Mouse (Mus musculus) common myeloid progenitor, adult 5-6 weeks (primary cell): Measurements from ENCODE around the gene Nol6. TPM values are rescaled to one million over a fixed set of nuclear protein-coding genes. Genes with fewer than 3 reads are reported as not detected.
A peak's percentile ranks its signal among the peaks of the same experiment; 100 is the strongest.

Experiments used
- ATAC-seq: replicated peaks from 2 replicates; pipeline ENCODE4 v1.8.0; 2016; ENCODE audit warnings: low read depth, mild to moderate bottlenecking, moderate TSS enrichment, inconsistent platforms; ENCODE audit not compliant: poor library complexity, severe bottlenecking
- total RNA-seq: library from RNA; stranded (forward); fragments of 200-1000, 187-1606 nt; gene quantifications from 2 replicates; pipeline ENCODE4 v1.2.3, GENCODE M21; 2017

The Nol6 gene
- total RNA-seq, 1 experiment from 2014 or later, result 33.3 TPM

DNA sequence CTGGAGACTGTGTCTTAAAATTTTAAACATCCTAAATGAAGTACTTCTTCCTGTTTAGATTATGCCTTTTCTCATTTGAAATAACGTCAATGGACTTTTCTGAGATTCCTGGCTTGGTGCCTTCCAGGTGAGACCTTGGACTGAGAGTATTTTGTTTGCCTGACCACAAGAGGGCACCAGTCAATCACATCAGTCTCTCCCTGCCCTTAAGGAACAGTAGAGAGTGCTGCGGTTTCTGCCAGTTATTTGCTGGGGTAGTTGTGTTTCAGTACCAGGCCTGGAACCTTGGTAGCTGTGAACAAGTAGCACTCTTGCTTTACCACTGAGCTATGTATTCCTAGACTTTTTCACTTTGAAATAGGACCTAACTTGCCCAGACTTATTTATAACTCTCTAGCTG, 5.2 kb upstream of the Nol6 start:
- ATAC-seq, result peak; percentile 84

DNA sequence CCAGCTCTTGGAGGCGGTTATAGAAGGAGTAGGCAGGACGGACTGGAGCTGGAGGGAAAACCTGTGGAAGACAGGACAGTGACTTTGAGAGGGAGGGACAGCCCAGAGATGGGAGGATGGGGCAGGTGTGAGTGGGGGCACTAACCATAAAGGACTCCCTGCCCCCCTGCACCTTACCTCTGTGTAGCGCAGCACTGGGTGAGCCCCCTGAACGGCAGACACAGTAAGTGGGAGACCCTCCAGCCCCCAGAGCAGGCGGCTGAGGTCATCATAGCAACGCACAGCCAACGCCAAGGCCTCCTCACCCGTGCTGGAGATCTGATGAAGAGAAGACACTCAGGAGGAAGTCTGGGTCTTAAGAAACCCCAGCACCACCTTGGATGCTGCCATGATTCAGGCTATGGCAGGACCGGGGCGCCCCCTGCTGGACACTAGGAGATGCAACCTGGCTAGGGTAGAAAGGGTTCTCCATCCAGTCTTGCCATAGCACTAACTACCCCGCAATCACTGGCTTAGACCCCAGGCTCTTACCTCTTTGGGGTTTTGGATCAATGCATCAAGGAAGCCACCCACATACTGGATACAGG, 5.5 kb downstream of the Nol6 start:
- ATAC-seq, result peak; percentile 53

DNA sequence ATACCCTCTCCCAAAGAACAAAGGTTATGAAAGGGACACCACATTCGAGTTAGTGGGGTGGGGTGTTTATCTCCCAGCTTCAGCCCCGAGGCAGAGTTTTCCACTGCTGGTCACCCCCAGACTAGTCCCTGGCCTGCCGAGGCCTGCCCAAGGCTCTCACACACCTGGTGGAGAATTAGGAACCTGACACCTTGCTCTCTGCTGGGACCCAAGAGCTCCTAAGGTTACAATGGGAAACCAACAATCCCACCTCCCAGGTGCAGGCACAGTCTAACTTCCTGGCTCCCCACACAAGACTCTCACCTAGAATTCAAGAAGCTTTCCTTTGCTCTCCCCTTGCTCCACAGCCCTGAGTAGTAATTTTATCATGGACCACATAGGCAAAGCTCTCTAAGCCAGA, 7.4 kb downstream of the Nol6 start:
- ATAC-seq, result no peak

DNA sequence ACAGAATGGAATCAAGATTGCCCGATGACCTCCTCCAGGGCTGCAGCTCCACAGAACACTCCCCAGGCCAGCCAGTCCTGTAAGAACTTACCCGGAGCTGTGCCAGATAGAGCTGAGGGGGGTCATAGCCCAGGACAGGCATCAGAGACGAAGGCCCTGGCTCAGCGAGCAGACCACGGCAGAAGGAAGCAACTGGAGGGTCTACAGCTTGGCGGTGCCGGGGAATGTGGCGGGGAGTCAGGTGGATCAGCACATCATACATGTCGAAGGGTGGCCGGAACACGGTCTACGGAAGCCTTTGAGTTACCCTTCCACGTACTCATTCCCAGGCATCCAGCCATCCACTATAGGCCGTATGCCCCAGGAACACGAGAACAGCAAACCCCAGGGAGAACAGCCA, 8.5 kb downstream of the Nol6 start:
- ATAC-seq, result no peak

DNA sequence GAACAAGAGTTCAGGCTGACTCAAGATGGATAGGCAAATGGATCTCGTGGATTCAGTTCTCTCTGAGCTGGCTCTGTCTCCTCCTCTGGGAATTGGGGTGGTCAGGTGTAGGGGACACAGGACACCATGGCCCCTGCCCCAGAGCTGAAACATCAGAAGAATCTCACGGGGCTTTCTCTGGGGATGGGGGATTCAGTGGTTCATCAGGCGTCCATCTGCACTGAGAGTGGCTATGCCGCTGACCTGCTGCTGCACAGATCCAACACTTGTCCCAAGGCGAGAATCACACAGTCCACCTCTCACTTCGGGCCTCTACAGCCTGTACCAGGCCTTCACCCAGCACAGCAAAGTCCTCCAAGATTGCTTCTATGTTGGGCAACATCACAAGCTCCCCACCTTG, 9.2 kb downstream of the Nol6 start:
- no peak for ATAC-seq

DNA sequence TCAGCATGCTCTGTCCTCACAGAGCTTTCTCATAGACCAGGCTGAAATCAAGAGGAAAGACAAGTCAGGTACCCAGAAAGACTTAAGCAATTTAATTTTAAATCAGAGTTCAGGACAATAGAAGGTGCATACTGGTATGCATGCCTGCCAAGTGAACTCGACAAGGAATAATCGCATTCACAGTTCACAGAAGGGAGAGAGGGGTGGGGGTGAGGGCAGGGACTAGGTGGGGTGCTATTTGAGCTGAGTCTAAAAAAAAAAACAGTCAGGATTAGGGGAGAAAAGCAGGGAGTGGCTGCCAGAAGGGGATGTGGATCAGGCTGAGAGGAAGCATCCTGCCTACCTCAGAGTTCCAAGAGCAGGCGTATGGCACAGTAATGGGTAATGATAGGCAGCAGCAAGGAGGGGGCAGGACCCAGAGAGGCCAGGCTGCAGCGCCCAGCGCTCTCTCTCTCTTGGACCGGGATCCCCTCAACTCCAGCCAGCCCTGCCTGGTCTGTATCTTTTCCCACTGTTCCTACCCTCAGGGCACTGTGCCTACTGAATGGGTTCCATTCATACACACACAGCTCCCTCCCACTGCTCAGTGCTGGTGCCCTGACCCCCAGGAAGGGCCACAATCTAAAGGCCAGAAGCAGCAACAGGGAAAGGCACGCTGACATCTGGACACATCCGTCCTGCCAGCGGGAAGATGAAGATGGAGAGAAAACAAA, 9.7 kb downstream of the Nol6 start:
- no peak for ATAC-seq

DNA sequence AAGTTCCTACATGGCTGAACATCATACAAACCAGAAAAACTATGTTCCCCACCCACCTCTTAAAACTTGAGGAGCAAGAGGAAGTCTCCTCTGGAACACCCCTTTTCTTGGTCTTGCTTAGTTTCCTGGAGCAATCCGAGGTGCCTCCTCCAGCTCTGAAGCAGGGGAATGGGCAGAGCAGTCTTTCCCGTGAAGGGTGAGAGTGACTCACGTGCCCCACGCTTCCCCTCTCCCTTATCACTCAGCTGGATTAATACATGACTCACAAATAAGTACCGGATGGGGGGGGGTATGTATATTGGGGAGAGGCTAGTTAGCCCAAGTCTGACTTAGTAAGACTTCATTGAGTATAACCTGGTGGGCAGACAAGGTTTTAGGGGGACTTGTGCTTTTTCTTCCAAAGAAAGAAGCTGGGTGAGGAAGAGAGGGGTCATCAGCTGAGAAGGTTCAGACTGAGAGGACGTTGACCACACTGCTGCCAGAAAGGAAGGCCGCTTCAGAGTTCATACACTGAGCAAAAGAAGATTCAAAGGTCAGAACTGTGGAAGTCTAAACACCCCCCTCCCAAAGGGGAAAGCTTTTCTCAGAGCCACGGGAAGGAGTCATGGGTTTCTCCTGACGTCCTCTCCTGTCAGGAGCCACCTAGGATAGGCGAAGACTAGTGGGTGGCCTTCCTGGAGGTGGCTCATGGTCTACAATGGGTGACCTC, 15.4 kb downstream of the Nol6 start:
- ATAC-seq, result no peak

DNA sequence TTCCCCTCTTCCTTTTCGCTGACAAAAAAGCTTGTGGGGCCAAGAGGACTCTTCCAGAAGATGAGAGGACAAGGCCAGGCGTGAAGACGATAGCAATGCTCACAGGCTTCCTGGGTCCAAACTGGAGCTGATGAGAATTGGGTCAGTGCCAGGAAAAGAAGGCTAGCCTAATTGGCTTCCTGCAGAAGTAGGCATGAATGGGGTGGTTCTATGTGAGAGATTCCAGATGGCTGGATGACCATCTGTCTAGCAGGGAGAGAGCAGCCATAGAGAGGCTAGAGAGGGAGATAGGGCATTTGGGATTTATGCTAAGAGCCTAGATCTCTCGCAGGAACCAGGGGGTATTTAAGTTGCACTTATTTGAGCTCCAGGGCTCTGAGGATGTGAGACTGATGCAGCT, 16.8 kb downstream of the Nol6 start:
- ATAC-seq, result no peak

DNA sequence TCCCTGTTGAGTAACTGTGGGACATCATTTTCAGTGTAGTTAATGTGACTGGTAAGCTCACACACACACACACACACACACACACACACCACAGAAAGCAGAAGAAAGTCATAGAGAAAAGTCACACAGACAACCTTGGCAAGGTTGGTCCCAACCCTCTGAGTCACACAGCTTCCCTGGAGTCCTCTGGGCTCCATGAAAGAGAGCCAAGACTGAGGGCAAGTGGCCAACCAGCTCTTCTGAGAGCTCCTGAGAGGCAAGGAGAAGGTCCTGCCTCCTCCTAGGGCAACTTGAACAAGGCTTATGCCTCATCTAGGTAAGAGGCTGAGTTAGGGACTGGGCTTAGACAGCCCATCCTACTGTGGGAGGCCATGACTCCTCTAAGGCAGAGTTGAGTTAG, 21.4 kb downstream of the Nol6 start:
- ATAC-seq, result no peak

DNA sequence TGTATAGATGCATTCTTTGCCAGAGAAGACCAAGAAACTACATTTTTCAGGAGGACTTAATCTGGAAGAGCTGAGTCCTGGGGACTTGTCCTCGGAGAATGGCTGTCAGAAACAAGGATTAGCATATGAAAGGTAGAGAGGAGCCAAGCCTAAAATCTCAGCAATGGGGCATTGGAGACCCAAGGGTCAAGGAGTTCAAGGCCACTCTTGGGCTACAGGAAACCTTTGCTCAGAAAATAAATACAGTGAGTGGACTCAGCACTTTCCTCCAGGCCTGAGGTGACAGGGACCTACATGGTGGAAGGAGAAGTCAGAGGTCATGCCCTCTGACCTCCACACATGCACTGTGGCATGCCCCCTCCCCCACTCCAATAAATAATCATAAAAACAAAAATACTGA, 23.3 kb downstream of the Nol6 start:
- no peak for ATAC-seq

DNA sequence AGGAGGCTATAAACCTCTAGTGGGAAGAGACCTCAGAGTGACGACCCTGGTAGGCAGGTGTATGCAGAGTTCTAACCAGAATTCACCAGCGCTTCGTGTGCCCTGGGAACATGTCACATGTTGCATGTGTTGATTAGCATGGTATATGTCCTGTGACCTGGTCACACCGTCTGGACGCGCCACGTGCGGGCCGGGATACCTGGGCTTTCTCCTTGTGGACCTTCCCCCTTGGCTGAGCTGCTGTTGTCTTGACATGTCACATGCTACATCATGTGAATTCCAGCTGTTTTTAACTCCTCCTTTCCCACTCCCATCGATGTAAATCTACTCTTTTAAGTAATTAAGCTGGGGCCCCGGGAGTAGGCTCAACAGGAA, 25.7 kb downstream of the Nol6 start:
- no peak for ATAC-seq

DNA sequence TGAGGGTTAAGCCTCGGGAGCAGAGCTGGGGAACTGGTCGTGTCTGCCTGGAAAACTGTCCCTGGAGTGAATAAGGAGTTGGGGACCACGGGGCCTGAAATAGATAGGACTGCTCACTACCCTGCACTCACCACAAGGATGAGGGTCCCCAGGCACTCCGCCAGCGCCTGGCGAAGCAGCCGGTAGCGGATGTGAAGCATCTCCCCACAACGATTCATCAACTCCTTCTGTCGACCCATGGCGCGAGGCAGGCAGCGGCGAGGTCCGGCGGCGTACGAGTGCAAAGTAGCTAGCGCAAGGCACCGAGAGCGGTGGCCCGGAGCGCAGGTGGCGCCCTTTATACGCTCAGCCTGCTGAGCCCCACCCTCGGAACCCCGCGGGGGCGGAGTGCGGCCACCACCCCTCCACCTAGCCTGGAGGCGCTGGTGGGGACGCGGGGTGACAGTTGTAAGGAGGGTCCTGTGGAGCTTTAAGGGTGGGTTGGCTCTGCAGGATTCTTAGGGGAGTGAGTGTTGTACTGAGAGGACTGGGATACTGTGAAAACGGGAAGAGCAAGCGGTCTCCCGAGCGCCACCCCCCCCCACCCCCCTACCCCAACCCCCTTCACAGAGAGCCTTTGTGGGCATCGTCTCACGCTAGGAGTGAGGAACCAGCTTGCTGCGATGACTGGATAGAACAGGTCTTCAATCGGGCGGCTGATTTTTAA, 26.2 kb downstream of the Nol6 start, which contains the start of gene Aqp3:
Gene Aqp3 (minus strand): TSS at position 313 of the 706 bp plus-strand sequence.
- peak; percentile 73 for ATAC-seq

DNA sequence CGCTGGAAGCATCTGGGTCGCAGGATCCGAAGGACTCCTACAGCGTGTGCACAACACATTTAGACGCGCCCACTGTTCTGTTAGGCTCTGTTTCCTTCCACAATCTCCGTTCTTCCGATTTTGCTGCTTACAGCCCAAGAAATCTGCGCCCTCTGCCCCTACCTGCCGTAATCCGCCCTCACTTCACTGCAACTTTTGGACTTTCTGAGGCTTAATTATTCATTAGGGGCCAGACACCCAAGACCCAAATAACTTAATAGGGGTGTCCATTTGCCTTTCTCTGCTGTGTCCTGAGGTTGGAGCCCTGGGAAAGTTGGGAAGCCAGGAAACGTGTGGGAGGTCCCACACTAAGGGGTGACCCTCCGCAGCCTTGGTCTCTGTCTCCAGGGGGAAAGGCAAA, 26.9 kb downstream of the Nol6 start:
- ATAC-seq, result no peak

DNA sequence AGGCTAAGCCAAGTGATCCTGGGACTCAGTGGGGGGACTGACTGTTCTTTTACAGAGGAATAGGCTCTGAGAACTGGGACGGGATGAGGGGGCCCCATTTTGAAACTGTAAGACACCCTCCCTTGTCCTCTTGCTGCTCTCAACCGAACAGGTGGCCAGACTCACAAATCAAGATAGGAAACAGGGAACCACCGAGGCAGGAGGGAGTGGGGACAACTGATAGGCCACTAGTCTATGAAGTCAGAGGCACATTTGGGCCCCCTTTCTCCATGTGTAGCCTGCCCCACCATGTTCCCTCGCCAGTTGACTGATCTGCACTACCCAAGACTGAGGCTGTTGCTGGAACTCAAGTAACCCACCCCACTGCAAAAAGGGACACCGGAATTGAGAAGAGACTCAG, 27.5 kb downstream of the Nol6 start:
- ATAC-seq, result no peak

DNA sequence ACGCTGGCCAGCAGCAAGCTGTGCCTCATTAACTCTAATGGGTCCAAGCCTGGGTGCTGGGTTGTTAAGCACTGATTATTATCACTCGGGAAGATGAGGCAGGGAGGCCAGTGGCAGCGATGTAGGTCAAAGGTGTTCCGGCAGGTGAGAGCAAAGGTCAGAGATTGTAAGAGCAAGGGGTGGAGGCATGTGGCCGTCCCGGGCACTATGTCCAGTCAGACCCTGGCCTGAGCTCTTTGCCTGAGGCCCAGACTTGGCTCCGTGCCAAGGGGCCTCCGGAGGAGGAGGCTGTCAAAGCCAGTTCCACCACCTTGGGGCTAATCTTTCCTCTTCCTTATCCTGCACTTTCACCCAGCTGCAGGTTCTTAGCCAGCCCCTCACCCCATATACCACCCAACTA, 28.1 kb downstream of the Nol6 start:
- ATAC-seq, result no peak

DNA sequence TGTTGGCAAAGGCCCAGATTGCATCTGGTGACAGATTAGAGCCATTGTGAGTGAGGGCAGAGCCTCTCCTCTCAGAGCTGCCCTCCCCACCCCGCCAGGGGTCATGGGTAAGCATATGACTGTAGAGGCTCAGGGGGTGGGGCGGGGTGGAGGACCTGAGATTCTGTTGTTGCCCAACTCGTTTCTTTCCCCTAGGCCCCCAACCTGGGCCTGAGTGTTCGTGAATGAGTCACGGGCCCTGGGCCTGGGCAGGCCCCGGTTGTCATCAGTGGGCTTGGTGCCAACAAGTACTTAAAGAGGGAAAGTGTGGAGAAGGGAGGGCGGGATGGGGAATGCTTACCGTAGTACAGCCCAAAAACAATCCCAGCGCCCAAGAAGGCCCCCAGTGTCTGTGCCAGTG, 29.9 kb downstream of the Nol6 start:
- no peak for ATAC-seq

DNA sequence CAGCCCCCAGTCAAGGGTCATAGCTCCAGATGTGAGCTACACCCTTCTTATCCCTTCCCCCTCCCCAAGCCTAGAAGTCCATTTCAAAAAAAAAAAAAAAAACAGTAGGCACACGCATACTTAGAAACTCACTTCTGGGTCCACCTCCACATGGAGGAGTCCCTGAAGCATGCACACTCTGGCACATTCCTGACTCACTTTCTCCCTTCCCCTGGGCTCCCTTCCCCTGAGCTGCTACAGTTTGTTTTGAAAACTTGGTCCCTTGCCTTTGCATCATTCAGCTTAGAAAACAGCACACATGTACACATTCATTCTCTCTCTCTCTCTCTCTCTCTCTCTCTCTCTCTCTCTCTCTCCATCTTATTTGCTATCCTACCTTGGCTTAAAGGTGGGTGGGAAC, 31.3 kb downstream of the Nol6 start:
- ATAC-seq, result no peak

DNA sequence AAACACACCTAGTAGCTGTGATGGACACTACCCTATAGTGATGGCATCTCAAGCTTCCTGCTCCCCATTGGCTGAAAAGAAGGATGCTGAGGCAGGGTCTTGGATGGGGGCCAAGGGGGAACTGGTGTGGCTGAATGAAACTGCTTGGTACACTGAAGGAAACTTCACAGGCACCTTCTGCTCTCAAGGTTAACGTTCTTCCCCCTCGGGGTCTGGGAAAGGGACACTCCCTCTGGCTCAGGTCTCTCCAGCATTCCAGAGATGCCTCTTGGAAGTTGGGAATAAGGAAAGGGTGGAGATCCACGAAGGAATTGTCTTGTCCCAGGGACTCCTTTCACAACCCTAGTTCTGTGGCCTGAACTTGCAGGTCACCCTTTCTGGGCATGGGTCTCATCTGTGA, 32.9 kb downstream of the Nol6 start:
- no peak for ATAC-seq

DNA sequence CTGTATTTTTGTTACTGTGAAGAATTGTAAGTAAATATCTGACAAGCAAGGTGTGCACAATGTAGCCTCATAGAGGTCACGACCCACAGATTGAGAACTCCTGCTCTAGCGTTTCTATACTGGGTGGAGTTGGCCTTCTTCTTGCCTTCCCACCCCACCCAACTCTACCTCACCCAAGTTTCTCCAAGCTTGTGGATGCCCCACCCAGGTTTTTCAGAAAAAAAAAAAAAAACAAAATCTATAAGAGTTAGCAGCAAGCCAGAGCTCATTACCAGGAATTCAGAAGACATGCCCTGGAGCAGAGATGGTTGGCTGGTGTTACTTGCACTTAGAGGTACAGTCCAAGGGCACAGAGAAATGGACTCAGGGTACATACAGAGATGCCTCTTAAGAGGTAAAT, 34.5 kb downstream of the Nol6 start:
- ATAC-seq, result no peak

DNA sequence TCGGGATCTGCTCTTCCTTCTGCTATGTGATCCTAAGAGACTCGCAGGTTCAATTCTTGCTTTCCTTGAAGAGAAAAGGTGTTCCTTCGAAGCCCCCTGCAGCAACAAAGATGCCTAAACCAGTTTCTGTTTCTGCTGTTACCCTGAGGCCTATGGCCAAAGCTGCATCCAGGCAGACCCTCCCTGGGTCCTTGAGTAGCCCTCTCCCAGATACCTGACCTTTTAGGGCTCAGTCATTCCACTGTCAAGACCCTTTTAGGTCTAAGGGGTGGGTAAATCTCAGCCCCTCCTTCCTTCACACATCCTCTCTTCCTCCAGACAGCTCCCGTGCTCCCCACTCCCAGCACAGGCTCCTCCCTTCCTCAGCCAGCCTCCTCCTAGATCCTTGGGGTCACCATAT, 35.1 kb downstream of the Nol6 start:
- ATAC-seq, result no peak
